Mouse (Mus musculus) ES-Bruce4 (cell line): Measurements from ENCODE around the gene Mosmo.
A peak's percentile ranks its signal among the peaks of the same experiment; 100 is the strongest.

Experiments used
- CTCF ChIP-seq: IDR thresholded peaks from one replicate; pipeline ENCODE4 v1.8.1; 2011; ENCODE audit warnings: low read depth, low read length
- EP300 ChIP-seq: IDR thresholded peaks from 2 replicates; pipeline ENCODE4 v1.6.1; 2011; ENCODE audit warnings: low read depth, low read length; ENCODE audit not compliant: insufficient read depth
- POLR2A ChIP-seq: IDR thresholded peaks from one replicate; pipeline ENCODE4 v1.8.1; 2011; ENCODE audit warnings: low read length; ENCODE audit not compliant: insufficient read depth

DNA sequence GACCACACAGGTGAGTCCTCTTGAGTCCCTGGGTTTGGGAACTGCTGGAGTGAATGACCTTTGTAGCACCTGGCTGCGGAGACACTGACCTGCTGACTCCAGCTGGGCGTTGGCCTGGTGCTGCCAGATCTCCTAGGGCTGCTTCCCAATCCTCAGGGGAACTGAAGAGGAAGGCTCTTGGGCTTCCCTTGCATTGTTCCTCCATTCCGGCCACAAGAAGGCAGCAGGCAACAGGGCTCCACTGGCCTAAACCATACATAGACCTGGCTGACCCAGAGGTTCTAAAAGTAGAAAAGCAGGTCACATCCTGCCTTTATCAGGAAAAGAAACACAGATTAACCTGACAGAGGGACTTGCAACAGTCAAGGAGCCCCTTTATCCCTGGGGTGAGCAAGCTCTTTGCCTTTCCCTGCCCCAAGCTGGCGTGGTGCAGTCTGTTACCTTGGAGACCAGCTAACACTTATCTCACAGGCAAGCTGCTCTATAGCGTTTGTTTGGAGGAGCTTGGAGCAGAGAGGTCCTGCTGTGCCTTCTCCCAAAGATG lies 62.2 kb downstream of the Mosmo start:
- no peak for TF ChIP-seq CTCF
- TF ChIP-seq POLR2A, result no peak
- peak; percentile 56; the same call in 1 of the 2 replicates for TF ChIP-seq EP300
